Mouse (Mus musculus) bone marrow, adult 2 months (tissue): ENCODE results near the gene Mex3b.

ENCODE experiments used
- CTCF ChIP-seq: fragments of 200-500 bp; IDR thresholded peaks from 2 replicates; pipeline ENCODE4 v1.5.1; 2011; ENCODE audit warnings: low read length, control low read depth; ENCODE audit not compliant: control insufficient read depth, insufficient read depth
- POLR2A ChIP-seq: fragments of 200-500 bp; IDR thresholded peaks from 2 replicates; pipeline ENCODE4 v1.6.1; 2011; ENCODE audit warnings: low read depth, mild to moderate bottlenecking, control low read depth, low read length, borderline replicate concordance; ENCODE audit not compliant: control insufficient read depth

- TF ChIP-seq CTCF: no peak
- no peak for TF ChIP-seq POLR2A
Measured at GRCm38 (mm10) chr7:82870148-82870513, 3.0 kb downstream of the Mex3b start.
